Mouse (Mus musculus): ENCODE results near the gene Hoxa3. TPM values are rescaled to one million over a fixed set of nuclear protein-coding genes. Genes with fewer than 3 reads are reported as not detected.

Hoxa3 gene
- total RNA-seq, 2 experiments from 2014 or later, result not detected

DNA sequence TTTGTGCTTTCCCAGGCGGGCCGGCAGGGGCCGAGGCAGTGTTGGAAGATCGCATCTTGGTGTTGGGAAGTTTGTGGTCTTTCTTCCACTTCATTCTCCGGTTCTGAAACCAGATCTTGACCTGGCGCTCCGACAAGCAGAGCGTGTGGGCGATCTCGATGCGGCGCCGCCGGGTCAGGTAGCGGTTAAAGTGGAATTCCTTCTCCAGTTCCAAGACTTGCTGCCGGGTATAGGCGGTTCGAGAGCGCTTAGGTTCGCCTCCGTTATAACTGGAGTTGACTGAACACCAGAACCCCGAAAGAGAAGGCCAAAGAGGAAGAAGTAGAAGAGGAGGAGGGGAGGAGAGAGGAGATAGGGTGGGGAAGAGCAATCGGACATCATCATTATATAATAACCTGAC, 22.7 kb downstream of the Hoxa3 start:
- no peak for DNase-seq (ENCODE audit: extremely low spot score in 1 of 2, low spot score in 1 of 2)

DNA sequence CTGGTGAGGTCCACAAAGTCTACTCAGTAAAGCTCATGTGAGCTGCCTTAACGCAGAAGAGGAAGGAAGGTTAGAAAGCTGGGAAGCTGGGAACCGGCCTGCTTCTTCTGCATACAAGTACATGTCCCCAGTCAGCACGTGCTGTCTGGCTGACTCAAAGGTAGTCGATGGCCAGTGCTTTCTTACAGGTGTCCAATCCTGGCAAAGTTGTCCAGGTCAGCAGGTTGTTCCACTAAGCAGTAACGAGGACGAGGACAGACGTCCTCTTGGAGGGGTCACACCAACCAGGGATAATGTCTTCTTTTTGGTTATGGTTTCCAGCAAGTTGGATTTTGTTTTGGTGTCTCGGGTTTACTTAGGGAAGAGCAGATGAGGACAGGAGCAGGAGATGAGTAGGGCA, 23.2 kb downstream of the Hoxa3 start:
- DNase-seq (ENCODE audit: extremely low spot score in 1 of 2, low spot score in 1 of 2), result no peak

DNA sequence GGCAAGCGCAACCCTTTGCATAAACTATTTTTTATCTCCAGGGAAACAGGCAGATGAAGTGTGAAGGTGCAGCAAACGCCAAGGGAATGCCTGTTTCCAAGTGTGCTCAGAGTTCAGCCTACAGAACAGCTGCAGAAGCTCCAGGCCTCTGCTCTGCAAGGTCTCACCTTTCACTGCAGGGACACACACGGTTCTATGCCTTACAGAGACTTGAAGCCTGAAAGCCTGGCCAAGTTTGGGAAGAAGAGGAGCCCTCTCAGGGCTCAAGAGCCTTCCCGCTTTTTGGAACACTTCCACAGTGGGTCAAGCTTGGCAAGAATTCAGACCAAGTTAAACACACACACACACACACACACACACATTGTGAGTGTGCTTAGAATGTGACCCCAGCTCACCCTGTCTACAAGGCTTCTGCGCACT, 24.0 kb downstream of the Hoxa3 start:
- DNase-seq (ENCODE audit: extremely low spot score in 1 of 2, low spot score in 1 of 2), result no peak

DNA sequence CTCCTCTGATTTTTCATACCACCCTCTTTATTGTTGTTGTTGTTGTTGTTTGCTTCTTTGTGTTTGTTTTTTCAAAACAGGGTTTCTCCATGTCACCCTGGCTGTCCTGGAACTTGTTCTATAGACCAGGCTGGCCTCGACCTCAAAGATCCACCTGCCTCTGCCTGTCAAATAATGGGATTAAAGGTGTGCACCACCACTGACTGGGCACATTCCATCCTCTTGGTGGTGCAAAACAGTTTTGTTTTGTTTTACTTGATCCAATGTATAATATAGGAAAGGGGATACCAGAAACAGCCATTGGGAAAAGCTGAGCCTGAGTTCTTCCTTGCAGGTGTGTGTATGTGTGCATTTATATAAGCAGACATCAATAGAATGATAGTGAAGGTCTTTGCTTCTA, 26.6 kb downstream of the Hoxa3 start:
- no peak for DNase-seq (ENCODE audit: extremely low spot score in 1 of 2, low spot score in 1 of 2)

DNA sequence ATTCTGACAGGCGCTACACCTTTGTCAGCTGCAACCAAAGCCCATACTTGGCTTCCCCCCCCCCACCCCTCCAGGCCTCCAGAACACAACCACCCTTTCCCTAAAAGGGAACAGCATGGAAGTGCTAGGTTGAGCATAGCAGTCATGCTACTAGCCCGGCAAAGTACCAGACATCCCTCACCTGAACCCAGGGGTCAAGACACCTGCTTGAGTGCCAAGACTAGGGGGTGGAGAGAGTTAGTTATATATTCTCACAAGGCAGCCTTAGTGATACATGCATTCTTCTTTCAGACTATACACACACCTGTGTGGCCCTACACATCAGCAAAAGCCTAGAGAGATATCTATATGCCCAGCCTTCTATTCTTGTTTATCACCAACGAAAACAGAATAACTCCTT, 27.3 kb downstream of the Hoxa3 start:
- DNase-seq (ENCODE audit: extremely low spot score in 1 of 2, low spot score in 1 of 2), result no peak

DNA sequence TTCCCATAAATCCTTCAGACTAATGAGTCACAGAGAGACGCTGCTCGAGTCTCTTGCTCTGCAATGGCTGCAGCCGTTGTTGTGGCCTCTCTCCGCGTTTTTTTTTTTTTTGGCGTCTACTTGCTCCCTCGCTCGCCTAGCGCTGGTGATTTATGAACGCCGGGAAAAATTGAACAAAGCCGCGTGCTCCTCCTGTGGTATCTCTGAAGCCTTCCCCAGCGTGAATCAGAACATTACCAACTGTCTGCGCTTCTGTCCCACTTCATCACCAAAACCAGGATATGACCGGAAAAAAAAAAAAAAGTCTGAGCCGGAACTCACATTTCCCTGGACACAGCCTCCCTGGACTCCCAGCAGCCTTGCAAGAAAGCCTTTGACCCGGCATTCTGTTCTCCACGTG, 27.9 kb downstream of the Hoxa3 start:
- DNase-seq (ENCODE audit: extremely low spot score in 1 of 2, low spot score in 1 of 2), result no peak

DNA sequence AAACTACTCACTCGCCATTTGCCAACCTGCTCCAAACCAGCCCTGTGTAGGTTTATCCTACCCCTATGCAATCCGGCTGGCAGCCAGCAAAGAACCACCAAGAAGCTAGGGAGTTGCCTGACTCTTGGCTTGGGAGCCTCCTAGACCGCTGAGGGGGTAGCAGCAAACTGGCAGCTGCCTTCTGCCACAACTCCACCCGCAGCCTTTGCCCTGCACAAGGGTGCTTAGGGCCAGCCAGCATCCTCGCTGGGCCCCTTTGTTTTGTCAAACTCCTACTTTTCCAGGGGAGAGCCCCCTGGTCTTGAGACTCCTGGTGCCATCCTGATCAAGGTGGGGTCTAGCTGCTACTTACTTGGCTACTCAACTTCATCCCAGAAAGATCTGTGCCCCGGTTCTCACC, 28.5 kb downstream of the Hoxa3 start:
- DNase-seq (ENCODE audit: extremely low spot score in 1 of 2, low spot score in 1 of 2), result no peak

DNA sequence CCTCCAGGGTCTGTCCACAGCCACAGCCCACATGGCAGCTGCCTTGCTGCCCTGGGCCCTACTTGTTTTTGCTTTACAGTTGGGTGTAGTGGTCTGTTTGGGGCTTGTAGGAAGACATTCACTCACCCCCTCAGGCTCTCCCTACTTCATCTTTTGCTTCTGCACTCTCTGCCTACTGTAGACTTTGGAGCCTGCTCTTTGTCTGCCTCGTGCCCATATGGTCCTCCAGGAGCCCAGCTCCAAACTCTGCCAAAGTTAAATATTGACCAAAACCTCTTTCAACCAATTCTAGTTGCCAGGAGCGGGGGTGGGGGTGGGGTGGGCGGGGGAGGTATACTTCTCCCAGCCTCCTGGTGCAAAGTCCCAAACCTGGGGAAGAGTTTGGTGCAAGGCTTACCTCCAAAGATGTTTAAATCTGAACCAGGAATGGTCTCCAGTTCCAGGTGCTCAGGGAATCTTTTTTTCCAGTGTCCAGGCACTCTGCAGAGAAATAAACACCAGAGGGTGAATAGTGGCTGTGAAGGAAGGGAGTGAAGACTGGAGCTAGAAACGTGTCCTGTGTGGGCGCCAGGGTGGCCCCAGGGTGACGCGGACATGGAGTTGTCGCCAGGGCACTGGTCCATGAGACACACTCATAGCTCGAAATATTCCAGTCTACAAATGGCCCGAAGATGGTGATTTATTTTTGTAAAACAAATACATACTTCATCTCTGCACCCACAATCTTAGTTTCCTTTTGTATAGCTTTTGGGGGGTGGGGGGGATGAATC, 29.6 kb downstream of the Hoxa3 start:
- DNase-seq (ENCODE audit: extremely low spot score in 1 of 2, low spot score in 1 of 2), result no peak

DNA sequence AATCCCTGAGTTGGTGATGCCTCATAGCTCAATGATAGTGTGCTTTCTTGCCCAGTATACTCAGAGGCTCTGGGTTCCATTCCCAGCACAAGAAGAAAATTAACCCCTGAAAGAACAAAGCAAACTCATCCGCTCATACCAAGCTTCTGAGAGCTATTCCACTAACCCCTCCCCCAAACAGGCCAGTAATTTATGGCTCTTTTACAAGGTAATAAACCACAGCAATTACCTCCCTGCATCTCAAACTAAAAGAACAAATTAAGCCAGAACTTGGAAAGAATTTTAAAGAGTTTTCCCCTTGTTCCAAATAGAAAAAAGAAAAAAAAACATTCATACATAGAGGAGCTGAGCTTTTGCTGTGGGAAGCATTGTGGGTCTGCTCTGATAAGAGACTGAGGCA, 30.3 kb downstream of the Hoxa3 start:
- DNase-seq (ENCODE audit: extremely low spot score in 1 of 2, low spot score in 1 of 2), result no peak

DNA sequence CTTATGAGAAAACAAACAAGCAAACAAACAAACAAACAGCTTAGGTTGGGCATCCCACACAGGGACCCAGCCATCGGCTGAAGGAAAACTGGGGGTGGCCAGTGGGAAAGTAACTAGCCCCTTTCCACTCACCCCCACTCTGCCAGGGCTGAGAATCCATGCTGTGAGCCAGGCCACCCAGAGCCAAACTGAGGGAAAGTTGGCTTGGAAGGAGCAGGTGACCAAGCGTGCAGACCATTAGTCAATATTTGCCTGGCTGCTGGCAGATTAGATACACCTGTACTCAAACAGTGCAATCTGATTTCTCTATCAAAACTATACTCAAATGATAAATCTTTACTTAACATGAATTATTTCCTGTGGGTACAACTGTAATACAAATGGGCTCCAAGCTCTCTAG, 31.1 kb downstream of the Hoxa3 start:
- DNase-seq (ENCODE audit: extremely low spot score in 1 of 2, low spot score in 1 of 2), result no peak

DNA sequence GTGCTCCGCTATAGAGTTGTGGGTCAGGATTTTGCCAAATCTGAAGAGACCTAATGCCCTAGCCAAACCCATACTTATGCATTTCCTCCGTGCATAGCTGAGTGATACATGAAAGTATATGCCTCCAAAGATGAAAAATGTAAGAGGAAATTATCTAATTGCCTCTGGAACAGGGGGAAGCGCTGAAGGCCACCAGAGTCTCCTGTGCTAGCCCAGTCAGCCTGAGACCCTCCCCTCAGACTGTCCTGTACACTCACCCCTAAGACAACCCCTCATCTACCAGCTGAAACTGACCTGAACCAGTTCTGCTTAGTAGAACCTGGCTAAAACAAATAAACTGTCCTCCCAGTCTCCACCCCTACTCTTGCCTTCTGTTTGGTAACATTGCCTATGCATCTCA, 32.4 kb downstream of the Hoxa3 start:
- no peak for DNase-seq (ENCODE audit: extremely low spot score in 1 of 2, low spot score in 1 of 2)

DNA sequence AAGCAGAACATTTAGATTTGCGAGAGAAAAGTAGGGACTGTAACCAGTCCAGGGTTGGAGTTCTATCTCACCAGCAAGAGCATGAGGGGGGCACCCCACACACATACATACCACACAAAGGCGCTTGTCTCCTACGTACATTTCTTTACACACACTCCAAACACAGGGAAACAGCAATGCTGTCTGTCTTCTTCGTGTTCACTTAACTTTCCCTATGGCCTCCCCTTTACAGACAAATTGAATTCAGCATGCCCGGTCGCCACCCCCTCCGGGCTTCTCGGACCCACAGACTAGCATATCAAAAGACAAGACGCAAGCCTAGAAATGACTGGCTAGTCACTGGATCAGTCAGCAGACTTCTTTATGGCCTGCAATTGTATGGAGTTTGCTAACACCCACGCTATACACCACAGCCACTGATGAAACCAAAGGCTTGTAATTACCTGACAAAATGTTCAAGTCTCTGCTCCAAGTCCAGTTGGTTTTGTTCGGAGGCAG, 32.9 kb downstream of the Hoxa3 start:
- DNase-seq (ENCODE audit: extremely low spot score in 1 of 2, low spot score in 1 of 2), result no peak

DNA sequence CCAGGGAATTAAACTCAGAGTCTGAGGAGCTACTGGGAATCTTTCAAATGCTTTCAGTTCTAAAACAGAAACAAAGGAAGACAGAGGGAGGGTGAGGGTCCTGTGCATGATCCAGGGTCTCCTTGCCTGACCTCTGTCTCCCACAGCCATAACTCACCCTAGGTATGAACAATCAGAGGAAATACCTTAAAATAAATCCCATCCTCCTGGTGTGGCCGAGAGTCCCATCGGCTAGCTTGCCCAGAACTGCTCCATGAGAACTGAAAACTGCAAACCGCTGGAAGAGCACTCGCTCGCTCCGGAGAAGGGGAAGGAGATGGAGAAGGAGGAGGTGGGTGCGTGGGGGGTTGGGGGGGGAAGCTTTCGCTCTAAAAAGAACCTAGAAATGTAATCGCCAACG, 33.4 kb downstream of the Hoxa3 start:
- DNase-seq (ENCODE audit: extremely low spot score in 1 of 2, low spot score in 1 of 2), result no peak

DNA sequence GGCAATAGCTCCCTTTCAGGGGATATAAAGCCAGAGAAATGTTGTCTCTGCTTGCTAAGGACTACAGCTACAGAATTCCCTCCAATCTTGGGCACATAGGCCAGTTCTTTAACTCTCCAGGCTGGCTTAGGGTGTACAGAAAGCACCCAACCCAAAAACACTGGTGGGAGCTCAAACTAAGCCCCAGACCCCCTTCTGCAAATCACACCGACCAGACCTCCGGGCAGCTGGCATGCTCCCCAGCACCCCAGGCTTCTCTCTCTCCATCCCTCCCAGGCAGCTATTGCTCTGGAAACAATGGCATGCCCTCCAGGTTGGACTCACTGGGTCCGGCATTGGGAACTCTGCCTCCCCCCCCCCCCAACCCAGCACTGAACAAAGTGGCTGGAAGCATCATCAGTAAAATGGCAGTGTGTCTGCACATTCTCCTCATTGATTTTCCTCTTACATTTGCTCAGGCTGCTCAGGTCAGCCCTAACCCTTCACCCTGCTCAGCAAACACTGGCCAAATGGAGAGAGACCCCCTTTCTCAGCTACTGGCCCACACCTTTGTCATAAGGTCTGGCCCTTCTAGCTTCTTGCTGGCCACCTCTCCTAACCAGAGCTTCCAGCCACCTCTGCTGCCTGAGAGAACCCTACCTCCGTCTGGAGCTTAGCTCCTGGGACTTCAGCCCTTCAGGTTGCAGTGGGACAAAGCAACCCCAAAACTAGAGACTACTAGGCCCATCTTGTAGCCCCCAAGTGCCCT, 34.0 kb downstream of the Hoxa3 start:
- DNase-seq (ENCODE audit: extremely low spot score in 1 of 2, low spot score in 1 of 2), result no peak

DNA sequence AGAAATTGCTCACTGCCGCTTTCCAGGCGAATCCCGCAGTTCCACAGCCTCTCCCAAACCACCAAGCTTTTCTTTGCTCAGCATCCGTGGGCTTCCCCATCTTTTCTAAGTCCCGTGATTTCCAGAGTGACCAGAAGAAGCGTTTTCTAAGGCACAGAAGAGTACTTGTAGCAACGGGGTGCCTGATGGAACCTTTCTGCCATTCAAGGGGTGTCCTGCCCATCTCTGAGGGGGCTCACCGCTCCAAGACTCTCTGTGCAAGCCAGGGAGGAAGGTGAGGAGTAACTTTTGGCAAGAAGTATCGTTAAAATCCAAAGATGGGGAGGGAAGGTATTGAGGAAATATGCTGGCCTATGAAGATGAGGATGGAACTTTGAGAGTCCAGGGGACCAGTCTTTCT, 35.3 kb downstream of the Hoxa3 start:
- DNase-seq (ENCODE audit: extremely low spot score in 1 of 2, low spot score in 1 of 2), result no peak

DNA sequence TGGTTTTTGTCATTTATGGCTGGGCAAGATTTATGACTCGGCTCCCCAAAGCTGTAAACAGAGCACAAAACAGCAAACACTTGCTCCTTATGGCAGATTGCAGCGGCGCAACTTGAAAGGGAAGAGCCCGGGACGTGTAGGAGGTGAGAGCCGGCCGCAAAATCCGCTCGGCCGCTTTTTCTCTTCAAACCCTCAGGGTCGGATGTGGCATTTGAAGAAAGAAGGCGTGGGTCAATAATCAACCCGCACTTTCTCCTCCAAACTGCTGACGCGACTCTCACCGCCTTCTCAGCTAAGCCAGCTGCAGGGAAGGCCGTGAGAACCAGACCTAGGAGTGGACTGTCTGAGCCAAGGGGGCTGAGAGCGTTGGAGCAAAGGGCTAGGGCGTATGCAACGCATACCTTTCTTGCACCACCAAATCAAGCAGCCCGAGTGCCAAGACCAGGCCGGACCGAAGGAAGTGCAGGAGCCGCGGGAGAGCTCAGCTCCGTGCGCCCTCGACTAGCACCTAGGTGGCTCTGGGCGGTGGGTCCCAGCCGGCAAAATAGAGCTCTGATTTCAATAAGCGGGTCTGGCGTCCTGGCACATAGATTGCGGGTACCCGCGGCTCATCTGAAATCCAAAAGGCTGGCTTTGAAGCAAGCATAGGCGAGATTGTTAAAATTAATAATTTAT, 35.9 kb downstream of the Hoxa3 start, which contains the start of gene 5730596B20Rik:
5730596B20Rik (plus strand) TSS at position 438 of the 675 bp plus-strand sequence.
- DNase-seq (ENCODE audit: extremely low spot score in 1 of 2, low spot score in 1 of 2), result no peak

DNA sequence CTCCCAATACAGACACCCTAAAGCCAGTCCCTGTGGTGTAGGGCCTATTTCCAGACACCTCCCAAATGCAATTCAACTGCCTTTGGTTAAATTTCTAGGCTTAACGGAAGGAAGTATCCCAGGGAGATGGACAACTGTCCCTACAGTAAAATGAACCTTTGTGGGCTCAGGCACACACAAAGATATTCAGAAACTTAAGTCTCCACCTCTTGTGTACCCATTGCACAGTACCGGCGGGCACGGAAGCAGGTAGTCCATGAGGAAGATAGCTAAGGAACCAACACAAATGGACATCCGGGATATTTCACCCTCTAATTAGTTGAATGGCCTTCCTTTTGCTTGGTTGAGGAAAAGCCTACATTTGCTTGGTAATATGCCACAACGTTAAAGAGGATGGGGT, 36.7 kb downstream of the Hoxa3 start:
- DNase-seq (ENCODE audit: extremely low spot score in 1 of 2, low spot score in 1 of 2), result no peak

DNA sequence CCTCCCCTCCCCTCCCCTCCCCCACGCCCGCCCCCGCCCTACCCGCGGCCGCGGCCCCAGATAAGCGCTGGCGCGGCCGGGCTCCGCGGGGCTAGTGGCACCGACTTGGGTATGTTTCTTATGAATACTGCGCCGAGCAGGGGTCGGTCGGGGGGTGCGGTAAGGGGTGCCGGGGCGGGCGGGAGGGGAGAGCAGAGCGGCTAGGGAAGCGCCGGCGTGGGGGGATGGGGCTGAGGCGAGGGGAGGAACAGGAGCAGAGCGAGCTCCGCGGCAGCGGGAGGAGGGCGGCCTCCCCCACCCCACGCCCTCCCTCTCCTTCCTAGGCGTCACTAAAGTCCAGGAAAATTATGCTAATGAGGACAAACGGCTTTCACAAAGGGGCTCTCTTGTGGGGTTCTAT, 37.3 kb downstream of the Hoxa3 start:
- no peak for DNase-seq (ENCODE audit: extremely low spot score in 1 of 2, low spot score in 1 of 2)

DNA sequence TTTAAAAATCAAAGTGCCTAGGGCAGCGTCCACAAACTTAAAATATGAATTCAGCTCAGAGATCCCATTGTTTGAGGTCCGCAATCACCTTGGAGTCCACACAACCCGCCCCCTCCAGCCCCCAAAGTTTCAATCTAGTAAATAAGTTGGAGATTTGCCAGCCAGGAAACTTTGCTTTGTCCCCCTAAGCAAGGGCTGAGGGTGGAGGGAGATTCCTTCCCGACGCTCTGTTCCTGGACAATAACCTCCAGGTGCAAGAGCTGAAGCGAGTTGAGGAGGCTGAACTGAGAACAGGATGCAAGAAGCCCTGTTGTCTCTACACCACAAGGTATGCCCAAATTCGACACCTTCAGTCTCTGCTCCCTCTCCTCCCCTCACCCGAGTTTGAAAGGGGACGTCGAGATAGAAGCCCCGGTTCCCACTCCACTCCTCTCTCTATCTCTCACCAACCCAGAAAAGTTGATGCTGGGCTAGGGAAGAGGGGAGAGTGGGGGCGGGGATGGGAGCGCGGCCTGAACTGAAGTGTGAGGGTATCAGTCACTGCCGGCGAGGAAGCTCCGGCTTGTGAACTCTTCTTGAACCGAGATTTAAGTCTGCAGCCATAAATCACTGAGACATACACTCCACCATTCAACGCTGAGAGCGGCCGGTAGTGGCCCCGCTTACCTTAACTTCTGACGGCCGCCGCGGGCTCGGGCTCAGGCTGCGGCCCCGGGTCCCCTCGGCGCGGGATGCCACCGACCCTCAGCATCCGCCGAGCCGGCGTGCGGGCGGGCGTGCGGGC, 38.0 kb downstream of the Hoxa3 start:
- DNase-seq (ENCODE audit: extremely low spot score in 1 of 2, low spot score in 1 of 2), result no peak

DNA sequence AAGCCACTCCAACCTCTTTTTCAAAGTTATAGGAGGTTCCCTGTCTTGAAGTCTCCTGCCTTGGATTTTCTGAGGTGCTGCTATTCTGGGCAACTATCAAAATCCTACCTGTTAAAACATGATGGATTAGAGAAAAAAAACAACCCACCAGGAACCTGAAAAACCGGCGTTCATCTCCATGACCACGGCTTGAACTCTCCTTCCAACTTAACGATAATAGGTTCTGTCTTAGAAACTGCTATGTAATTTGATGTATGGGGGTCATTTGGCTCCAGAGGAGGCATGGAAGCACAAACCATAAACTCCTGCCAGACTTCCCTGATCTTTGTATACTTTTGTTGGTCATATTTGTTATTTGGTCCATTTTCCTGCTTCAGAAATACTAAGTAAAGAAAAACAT, 39.5 kb downstream of the Hoxa3 start:
- DNase-seq (ENCODE audit: extremely low spot score in 1 of 2, low spot score in 1 of 2), result no peak

DNA sequence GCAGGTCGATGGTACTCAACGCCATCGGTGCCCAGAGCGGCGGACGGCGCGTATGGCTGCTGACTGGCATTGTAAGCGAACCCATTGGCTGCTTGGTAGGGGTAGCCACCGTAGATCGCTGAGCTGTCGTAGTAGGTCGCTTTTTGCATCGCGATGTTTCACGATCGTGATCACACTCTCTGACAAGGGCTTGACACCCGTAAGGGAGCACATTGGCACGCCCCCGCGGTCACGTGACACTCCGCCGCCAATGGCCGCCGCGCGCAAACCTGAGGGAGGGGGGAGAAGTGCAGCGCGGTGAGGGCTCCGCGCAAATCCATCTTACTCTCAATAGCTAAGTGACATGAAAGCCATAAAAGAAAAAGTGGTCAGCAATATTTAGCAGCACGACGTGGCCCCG, 40.6 kb downstream of the Hoxa3 start:
- no peak for DNase-seq (ENCODE audit: extremely low spot score in 1 of 2, low spot score in 1 of 2)

Data from layer of hippocampus, postnatal 25 days (tissue).